Mouse (Mus musculus) thymus, adult 2 months (tissue): ENCODE results near the gene Atxn1. TPM values are rescaled to one million over a fixed set of nuclear protein-coding genes. Genes with fewer than 3 reads are reported as not detected.

Experiments
- DNase-seq: peaks from one replicate; pipeline ENCODE4 v3.0.0; 2021
- H3K27ac ChIP-seq: fragments of 200-500 bp; 2 replicates; pipeline ENCODE4 v1.5.1; 2012; ENCODE audit warnings: low read length, control low read depth; ENCODE audit not compliant: control insufficient read depth, insufficient read depth
- H3K27me3 ChIP-seq: fragments of 200-500 bp; 2 replicates; pipeline ENCODE4 v1.6.1; 2012; ENCODE audit warnings: mild to moderate bottlenecking, low read length, moderate library complexity, mixed read lengths; ENCODE audit not compliant: control insufficient read depth, insufficient read depth
- H3K36me3 ChIP-seq: fragments of 200-500 bp; 2 replicates; pipeline ENCODE4 v1.6.1; 2012; ENCODE audit warnings: mild to moderate bottlenecking, low read length, moderate library complexity; ENCODE audit not compliant: control insufficient read depth, insufficient read depth
- H3K4me1 ChIP-seq: fragments of 200-500 bp; replicated peaks from 2 replicates; pipeline ENCODE4 v1.6.1; 2012; ENCODE audit warnings: low read length; ENCODE audit not compliant: control insufficient read depth, insufficient read depth
- H3K4me3 ChIP-seq: fragments of 200-500 bp; 2 replicates; pipeline ENCODE4 v1.5.1; 2012; ENCODE audit warnings: mild to moderate bottlenecking, low read length, control low read depth, moderate library complexity; ENCODE audit not compliant: control insufficient read depth, insufficient read depth
- CTCF ChIP-seq: fragments of 200-500 bp; IDR thresholded peaks from 2 replicates; pipeline ENCODE4 v1.5.1; 2012; ENCODE audit warnings: mild to moderate bottlenecking, control low read depth, low read length, moderate library complexity, borderline replicate concordance; ENCODE audit not compliant: control insufficient read depth, poor library complexity, insufficient read depth; ENCODE audit errors: extremely low read depth
- POLR2A ChIP-seq: fragments of 200-500 bp; IDR thresholded peaks from 2 replicates; pipeline ENCODE4 v1.6.1; 2012; ENCODE audit warnings: mild to moderate bottlenecking, low read length, control low read depth, moderate library complexity; ENCODE audit not compliant: control insufficient read depth, poor library complexity, insufficient read depth; ENCODE audit errors: extremely low read depth
- WGBS: fragments of 180-500 bp; shearing (Covaris S2); methylation state at CpG from one replicate; pipeline ENCODE4 v1.1.7; 2018; 5-methylcytosine and 5-hydroxymethylcytosine counted together
- polyA plus RNA-seq: library from polyadenylated mRNA; depleted of rRNA; stranded (reverse); fragments of >200 nt; gene quantifications from 2 replicates; pipeline ENCODE4 v1.2.3, GENCODE M21; 2012

The Atxn1 gene
- polyA plus RNA-seq, 1 experiment = 13.5 TPM

GRCm38 (mm10) chr13:45643780-45644395, 320.9 kb downstream of the Atxn1 start:
- no peaks in the 10 kb centered on the region for H3K27me3 ChIP-seq
- no peak for DNase-seq
- no peak overlapping the region for H3K4me3 ChIP-seq
- H3K4me1 ChIP-seq = no peaks in the 10 kb centered on the region
- no peak overlapping the region for H3K27ac ChIP-seq
- TF ChIP-seq POLR2A (no peak), CTCF (no peak)
- 91% methylated on average over 6 of the region's 6 CpGs for WGBS
- H3K36me3 ChIP-seq = no peaks in the 10 kb centered on the region

DNA sequence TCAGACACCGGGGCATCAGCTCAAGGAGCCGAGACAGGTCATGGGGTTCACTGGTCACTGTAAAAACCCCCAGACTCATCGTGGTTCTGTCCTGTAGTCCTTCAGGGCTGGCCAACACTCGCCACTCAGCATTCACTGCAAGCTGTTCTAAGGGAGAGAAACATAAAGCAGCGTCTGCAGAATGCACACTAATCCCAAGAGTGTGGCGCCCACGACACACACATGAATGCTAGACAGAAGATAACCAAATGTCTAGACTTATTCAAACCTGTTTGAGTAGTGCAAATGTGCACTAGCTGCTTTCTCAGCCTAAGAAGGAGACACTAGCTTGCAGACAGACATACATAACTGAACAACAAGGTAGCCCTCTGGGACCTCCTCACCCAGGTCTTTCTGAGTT, 321.9 kb downstream of the Atxn1 start:
- Histone ChIP-seq H3K4me3 (no peak overlapping the region), H3K27ac (no peak overlapping the region), H3K27me3 (no peaks in the 10 kb centered on the region), H3K36me3 (no peaks in the 10 kb centered on the region), H3K4me1 (no peaks in the 10 kb centered on the region)
- 91% methylated on average over 7 of the region's 7 CpGs for WGBS
- no peak for DNase-seq
- TF ChIP-seq POLR2A (no peak), CTCF (no peak)

DNA sequence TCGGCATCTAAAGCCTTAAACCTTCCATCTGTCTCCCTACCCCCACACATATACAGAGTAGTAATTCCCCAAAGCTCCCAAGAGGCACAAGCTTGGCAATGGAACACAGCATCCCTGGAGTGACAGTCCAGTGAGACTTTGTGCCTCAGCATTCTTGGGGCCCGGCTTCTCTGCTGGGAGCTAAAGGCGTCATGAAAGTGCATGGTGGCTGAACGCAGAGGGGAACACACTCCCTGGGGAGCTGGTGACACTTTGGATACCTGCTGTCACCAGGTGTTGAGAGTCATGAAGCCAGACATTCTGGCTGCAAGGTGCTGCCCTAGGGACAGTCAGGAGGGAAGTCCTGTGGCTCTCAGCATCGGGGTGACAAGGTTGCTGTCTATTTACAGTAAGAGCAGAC, 324.4 kb downstream of the Atxn1 start:
- TF ChIP-seq POLR2A = no peak
- TF ChIP-seq CTCF = no peak
- H3K27me3 ChIP-seq = no peaks in the 10 kb centered on the region
- no peak overlapping the region for H3K4me3 ChIP-seq
- no peaks in the 10 kb centered on the region for H3K4me1 ChIP-seq
- H3K36me3 ChIP-seq = no peaks in the 10 kb centered on the region
- DNase-seq = no peak
- H3K27ac ChIP-seq = no peak overlapping the region
- WGBS = 89% methylated on average over 5 of the region's 5 CpGs

DNA sequence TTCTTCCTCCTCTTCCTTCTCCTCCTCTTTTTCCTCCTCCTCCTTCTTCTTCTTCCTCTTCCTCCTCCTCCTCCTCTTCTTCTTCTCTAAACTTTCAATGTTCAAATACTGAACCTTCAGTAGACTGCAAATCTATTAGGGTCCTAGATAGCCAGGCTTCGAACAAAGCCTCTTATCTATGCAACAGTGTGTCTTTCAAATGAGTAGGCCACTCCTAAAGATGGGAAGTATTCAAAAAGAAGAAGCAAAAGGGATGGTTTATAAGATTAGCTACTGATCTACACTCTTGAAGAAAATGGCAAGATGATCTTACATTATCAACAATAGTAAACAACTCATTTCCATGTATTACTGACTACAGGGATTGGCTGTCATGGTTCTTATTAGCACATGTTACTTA, 326.5 kb downstream of the Atxn1 start:
- no peaks in the 10 kb centered on the region for H3K36me3 ChIP-seq
- WGBS = 93% methylated on average over 1 of the region's 1 CpGs
- DNase-seq = no peak
- no peaks in the 10 kb centered on the region for H3K27me3 ChIP-seq
- no peak overlapping the region for H3K27ac ChIP-seq
- no peaks in the 10 kb centered on the region for H3K4me1 ChIP-seq
- TF ChIP-seq POLR2A = no peak
- no peak for TF ChIP-seq CTCF
- H3K4me3 ChIP-seq = no peak overlapping the region

GRCm38 (mm10) chr13:45637324-45637723, 327.5 kb downstream of the Atxn1 start:
- no peaks in the 10 kb centered on the region for H3K27me3 ChIP-seq
- no peak overlapping the region for H3K27ac ChIP-seq
- no peaks in the 10 kb centered on the region for H3K4me1 ChIP-seq
- TF ChIP-seq POLR2A = no peak
- no peak for TF ChIP-seq CTCF
- H3K4me3 ChIP-seq = no peak overlapping the region
- H3K36me3 ChIP-seq = no peaks in the 10 kb centered on the region
- 62% methylated on average over 8 of the region's 8 CpGs for WGBS
- peak; percentile 23 for DNase-seq

DNA sequence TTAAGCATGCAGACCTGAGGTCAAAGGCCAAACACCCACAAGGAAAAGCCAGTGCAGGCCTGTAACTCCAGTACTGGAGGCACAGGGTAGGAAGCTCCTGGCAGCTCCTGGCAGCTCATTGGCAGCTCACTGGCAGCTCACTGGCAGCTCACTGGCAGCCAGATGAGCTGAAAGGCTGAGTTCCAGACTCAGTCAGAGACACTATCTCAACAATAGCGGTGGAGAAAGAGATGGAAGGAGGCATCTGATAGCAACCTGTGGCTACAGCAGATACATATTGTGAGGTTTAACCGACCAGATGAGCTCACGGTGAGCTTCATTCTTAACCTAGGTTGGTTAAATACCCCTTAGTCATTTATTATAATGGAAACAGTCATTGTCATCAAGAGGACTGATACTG, 328.4 kb downstream of the Atxn1 start:
- no peaks in the 10 kb centered on the region for H3K36me3 ChIP-seq
- H3K4me1 ChIP-seq = no peaks in the 10 kb centered on the region
- 91% methylated on average over 3 of the region's 3 CpGs for WGBS
- no peaks in the 10 kb centered on the region for H3K27me3 ChIP-seq
- no peak overlapping the region for H3K27ac ChIP-seq
- no peak for DNase-seq
- no peak overlapping the region for H3K4me3 ChIP-seq
- TF ChIP-seq POLR2A (no peak), CTCF (no peak)

GRCm38 (mm10) chr13:45633918-45634317, 330.9 kb downstream of the Atxn1 start:
- no peak overlapping the region for H3K4me3 ChIP-seq
- DNase-seq = no peak
- no peak overlapping the region for H3K27ac ChIP-seq
- TF ChIP-seq CTCF (no peak), POLR2A (no peak)
- no peaks in the 10 kb centered on the region for H3K4me1 ChIP-seq
- no peaks in the 10 kb centered on the region for H3K36me3 ChIP-seq
- H3K27me3 ChIP-seq = no peaks in the 10 kb centered on the region
